Mouse (Mus musculus) liver, adult 2 months (tissue): ENCODE data around the gene Miga2. TPM values are rescaled to one million over a fixed set of nuclear protein-coding genes. Genes with fewer than 3 reads are reported as not detected.

Experiments used
- DNase-seq: peaks from one replicate; pipeline ENCODE4 v3.0.0-alpha.2; 2011; ENCODE audit warnings: low read depth, low spot score; ENCODE audit errors: extremely low read depth
- H3K27ac ChIP-seq: fragments of 200-500 bp; replicated peaks from 2 replicates; pipeline ENCODE4 v1.5.1; 2012; ENCODE audit warnings: low read depth, mild to moderate bottlenecking, control low read depth, inconsistent platforms, low read length; ENCODE audit not compliant: insufficient read depth
- H3K27me3 ChIP-seq: fragments of 200-500 bp; 2 replicates; pipeline ENCODE4 v1.6.1; 2012; ENCODE audit warnings: mild to moderate bottlenecking, moderate library complexity, low read length, inconsistent platforms; ENCODE audit not compliant: control insufficient read depth, insufficient read depth
- H3K36me3 ChIP-seq: fragments of 200-500 bp; 2 replicates; pipeline ENCODE4 v1.6.1; 2012; ENCODE audit warnings: low read length, inconsistent platforms; ENCODE audit not compliant: control insufficient read depth, insufficient read depth
- H3K4me1 ChIP-seq: fragments of 200-500 bp; 2 replicates; pipeline ENCODE4 v1.6.1; 2011; ENCODE audit warnings: low read length; ENCODE audit not compliant: control insufficient read depth, insufficient read depth
- H3K4me3 ChIP-seq: fragments of 200-500 bp; 2 replicates; pipeline ENCODE4 v1.5.1; 2011; ENCODE audit warnings: low read depth, mild to moderate bottlenecking, control low read depth, low read length, moderate library complexity; ENCODE audit not compliant: insufficient read depth
- H3K79me2 ChIP-seq: fragments of 200-500 bp; 2 replicates; pipeline ENCODE4 v1.6.1; 2012; ENCODE audit warnings: inconsistent platforms, mild to moderate bottlenecking, low read length, moderate library complexity; ENCODE audit not compliant: control insufficient read depth, insufficient read depth
- H3K9ac ChIP-seq: fragments of 200-500 bp; 2 replicates; pipeline ENCODE4 v1.6.1; 2012; ENCODE audit warnings: low read depth, mild to moderate bottlenecking, control low read depth, inconsistent platforms, low read length
- CTCF ChIP-seq: fragments of 200-500 bp; IDR thresholded peaks from 2 replicates; pipeline ENCODE4 v1.5.1; 2011; ENCODE audit warnings: low read depth, low read length, control low read depth
- POLR2A ChIP-seq: fragments of 200-500 bp; IDR thresholded peaks from 2 replicates; pipeline ENCODE4 v1.6.1; 2011; ENCODE audit warnings: low read length, control low read depth; ENCODE audit not compliant: insufficient read depth; ENCODE audit errors: extremely low read depth
- WGBS: fragments of 180-500 bp; shearing (Covaris S2); methylation state at CpG from one replicate; pipeline ENCODE4 v1.1.7; 2018; 5-methylcytosine and 5-hydroxymethylcytosine counted together
- polyA plus RNA-seq: library from polyadenylated mRNA; depleted of rRNA; stranded (reverse); fragments of >200 nt; gene quantifications from 2 replicates; pipeline ENCODE4 v1.2.3, GENCODE M21; 2012
- total RNA-seq: library from RNA; depleted of rRNA; stranded (reverse); fragments of >200 nt; gene quantifications from 2 replicates; pipeline ENCODE4 v1.2.3, GENCODE M21; 2014

The Miga2 gene
- total and polyA plus RNA-seq, 2 experiments, result 37.2 to 46.5 TPM

- Histone ChIP-seq H3K4me1 (peaks cover 24% of the 10 kb centered on the region), H3K4me3 (no peak overlapping the region), H3K27me3 (no peaks in the 10 kb centered on the region), H3K36me3 (peaks cover 24% of the 10 kb centered on the region), H3K9ac (no peak overlapping the region), H3K27ac (peak overlapping the region; percentile 36), H3K79me2 (peaks cover 3% of the 10 kb centered on the region; the same call in 1 of the 2 replicates)
- TF ChIP-seq CTCF, result no peak
- no peak for TF ChIP-seq POLR2A
- peak; percentile 80 for DNase-seq
- WGBS, result 63% methylated on average over 10 of the region's 10 CpGs
Observed at GRCm38 (mm10) chr2:30375893-30376292, 11.9 kb downstream of the Miga2 start.

- Histone ChIP-seq H3K79me2 (no peaks in the 10 kb centered on the region), H3K9ac (peak overlapping the region; percentile 10; the same call in 1 of the 2 replicates), H3K27me3 (no peaks in the 10 kb centered on the region), H3K36me3 (peaks cover 26% of the 10 kb centered on the region), H3K4me3 (no peak overlapping the region), H3K4me1 (peaks cover 24% of the 10 kb centered on the region), H3K27ac (peak overlapping the region; percentile 90)
- WGBS, result 26% methylated on average over 5 of the region's 5 CpGs
- TF ChIP-seq CTCF (peak; percentile 47), POLR2A (no peak)
- peak; percentile 96 for DNase-seq
Observed at GRCm38 (mm10) chr2:30377721-30378120, 13.7 kb downstream of the Miga2 start.

GRCm38 (mm10) chr2:30379307-30379706 is 15.3 kb downstream of the Miga2 start:
- no peaks in the 10 kb centered on the region for H3K79me2 ChIP-seq
- peak; percentile 93 for DNase-seq
- H3K36me3 ChIP-seq, result peaks cover 25% of the 10 kb centered on the region
- 35% methylated on average over 7 of the region's 7 CpGs for WGBS
- TF ChIP-seq CTCF, result no peak
- H3K27ac ChIP-seq, result peak overlapping the region; percentile 90
- peaks cover 24% of the 10 kb centered on the region for H3K4me1 ChIP-seq
- H3K4me3 ChIP-seq, result peak overlapping the region; percentile 12; the same call in 1 of the 2 replicates
- no peaks in the 10 kb centered on the region for H3K27me3 ChIP-seq
- H3K9ac ChIP-seq, result peak overlapping the region; percentile 60

GRCm38 (mm10) chr2:30380564-30381376 is 16.7 kb downstream of the Miga2 start:
- DNase-seq, result no peak
- peaks cover 20% of the 10 kb centered on the region for H3K4me1 ChIP-seq
- H3K27me3 ChIP-seq, result no peaks in the 10 kb centered on the region
- H3K9ac ChIP-seq, result no peak overlapping the region
- H3K79me2 ChIP-seq, result no peaks in the 10 kb centered on the region
- no peak overlapping the region for H3K4me3 ChIP-seq
- no peak overlapping the region for H3K27ac ChIP-seq
- H3K36me3 ChIP-seq, result peaks cover 27% of the 10 kb centered on the region
- WGBS, result 95% methylated on average over 10 of the region's 10 CpGs
- TF ChIP-seq CTCF (no peak), POLR2A (no peak)

GRCm38 (mm10) chr2:30381377-30381725 is 17.3 kb downstream of the Miga2 start:
- TF ChIP-seq POLR2A, result no peak
- no peak for TF ChIP-seq CTCF
- no peaks in the 10 kb centered on the region for H3K27me3 ChIP-seq
- DNase-seq, result no peak
- H3K9ac ChIP-seq, result no peak overlapping the region
- peaks cover 20% of the 10 kb centered on the region for H3K4me1 ChIP-seq
- no peaks in the 10 kb centered on the region for H3K79me2 ChIP-seq
- no peak overlapping the region for H3K27ac ChIP-seq
- H3K36me3 ChIP-seq, result peaks cover 25% of the 10 kb centered on the region
- H3K4me3 ChIP-seq, result no peak overlapping the region
- 97% methylated on average over 4 of the region's 4 CpGs for WGBS

GRCm38 (mm10) chr2:30384814-30385213 is 20.8 kb downstream of the Miga2 start:
- H3K36me3 ChIP-seq, result peaks cover 16% of the 10 kb centered on the region
- no peaks in the 10 kb centered on the region for H3K79me2 ChIP-seq
- H3K9ac ChIP-seq, result no peak overlapping the region
- H3K27ac ChIP-seq, result no peak overlapping the region
- no peaks in the 10 kb centered on the region for H3K27me3 ChIP-seq
- TF ChIP-seq POLR2A (no peak), CTCF (no peak)
- no peaks in the 10 kb centered on the region for H3K4me1 ChIP-seq
- no peak for DNase-seq
- whole genome bisulfite sequencing, result 84% methylated on average over 5 of the region's 5 CpGs
- no peak overlapping the region for H3K4me3 ChIP-seq
